ENCODE assay signal across 10 mouse cellular contexts in the genomic region with DNA sequence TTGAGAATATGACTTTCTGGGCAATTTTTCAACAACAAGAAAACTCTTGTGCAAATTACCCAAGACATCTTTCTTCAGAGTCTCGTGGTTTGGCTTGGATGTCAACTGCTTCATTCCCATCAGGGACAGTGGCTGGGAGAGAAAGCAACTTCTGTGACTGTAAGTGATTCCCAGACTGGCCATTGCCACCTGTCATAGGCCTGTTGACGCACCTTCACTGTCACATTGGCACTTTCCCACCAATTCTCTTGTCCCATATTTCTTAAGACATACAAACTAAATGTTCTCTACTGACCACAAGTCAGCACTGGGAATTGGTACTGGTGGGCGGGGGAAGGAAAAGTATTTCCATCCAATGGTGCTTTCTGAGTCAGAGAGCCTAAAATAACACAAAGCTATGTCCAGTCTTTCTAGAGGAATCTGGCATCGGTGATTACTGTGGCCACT.
DNase-seq lines count a peak whose midpoint lies in the region; ATAC-seq and TF ChIP-seq lines count a peak whose summit lies in the region.
"Had no signal": no experiment of that assay in that cellular context is flagged by ENCODE, and none has a peak within 500 bp of the region (broad histone marks: within the 10 kb centered on the region; RNA-seq: fewer than 3 reads in every experiment).

No protein-coding gene starts in this region.

- H3K4me1 ChIP-seq in heart, embryonic 12.5 days (replicated peaks) = peaks cover 8% of the 10 kb centered on the region
- H3K4me1 ChIP-seq: liver, embryonic 13.5 days had no signal

- no peak overlapping the region for H3ac ChIP-seq in myocyte (ENCODE audit: control insufficient read depth, insufficient read length)

- WGBS in heart, embryonic 12.5 days = 68% methylated on average over 4 of the region's 4 CpGs

- no peak overlapping the region for H3K9ac ChIP-seq in heart, embryonic 12.5 days
- H3K9ac ChIP-seq: liver, embryonic 13.5 days had no signal

- ATAC-seq in heart, embryonic 12.5 days (ENCODE audit: insufficient number of reproducible peaks, low FRiP score) = no peak
- ATAC-seq in megakaryocyte progenitor cell, adult 5-6 weeks (replicated peaks; ENCODE audit: poor library complexity) = no peak
- ATAC-seq: activated CD4-positive, CD25-positive, alpha-beta regulatory T cell, adult 4 months had no signal

- H3K27ac ChIP-seq in heart, embryonic 12.5 days (ENCODE audit: poor library complexity, severe bottlenecking) = peak overlapping the region; percentile 31; the same call in 1 of the 2 replicates
- H3K27ac ChIP-seq: liver, embryonic 13.5 days had no signal

- no peaks in the 10 kb centered on the region for H3K36me3 ChIP-seq in heart, embryonic 12.5 days
- no peaks in the 10 kb centered on the region for H3K36me3 ChIP-seq in myocyte (ENCODE audit: control insufficient read depth, insufficient read depth)
- H3K36me3 ChIP-seq: liver, embryonic 13.5 days had no signal

- DNase-seq in lung, postnatal 10 days = peak; percentile 19
- DNase-seq in lung, postnatal 4 days = no peak
- DNase-seq in gastrocnemius, adult 18-20 months (ENCODE audit: low spot score) = peak; percentile 61
- no peak for DNase-seq in retina, postnatal 1 day
- DNase-seq: liver, embryonic 13.5 days; thymus, adult 2 months had no signal

- no peak for TF ChIP-seq POLR2A in myocyte (IDR thresholded peaks at IDR 0.05; ENCODE audit: insufficient read length, low read depth)

- no peaks in the 10 kb centered on the region for H3K27me3 ChIP-seq in heart, embryonic 12.5 days (replicated peaks)
- no peaks in the 10 kb centered on the region for H3K27me3 ChIP-seq in myocyte (ENCODE audit: control insufficient read depth, insufficient read depth, insufficient read length)
- H3K27me3 ChIP-seq: liver, embryonic 13.5 days had no signal

- H3K4me2 ChIP-seq in heart, embryonic 12.5 days = no peak overlapping the region
- H3K4me2 ChIP-seq in myocyte (ENCODE audit: low read depth) = peak overlapping the region; percentile 69
- H3K4me2 ChIP-seq: liver, embryonic 13.5 days had no signal

- H3K79me2 ChIP-seq in myocyte (ENCODE audit: control insufficient read depth, insufficient read depth) = no peaks in the 10 kb centered on the region

- H3K4me3 ChIP-seq in heart, embryonic 12.5 days = no peak overlapping the region
- no peak overlapping the region for H3K4me3 ChIP-seq in myocyte
- H3K4me3 ChIP-seq: liver, embryonic 13.5 days had no signal

- no peaks in the 10 kb centered on the region for H3K9me3 ChIP-seq in heart, embryonic 12.5 days (replicated peaks)
- H3K9me3 ChIP-seq: liver, embryonic 13.5 days had no signal

TF ChIP-seq in myocyte, 11 proteins besides CTCF, POLR2A, EP300 and RAD21:
- TF ChIP-seq E2F4 (IDR thresholded peaks at IDR 0.05; ENCODE audit: insufficient read depth) = no peak
- TF ChIP-seq MAX (IDR thresholded peaks at IDR 0.05; ENCODE audit: low read depth) = no peak
- no peak for TF ChIP-seq POLR2AphosphoS2 (IDR thresholded peaks at IDR 0.05; ENCODE audit: insufficient read length, low read depth)
- TF ChIP-seq REST (IDR thresholded peaks at IDR 0.05; ENCODE audit: insufficient read depth, insufficient read length) = no peak
- peak in 2 of 3 experiments; percentile 45 to 83 for TF ChIP-seq MYOD1 (IDR thresholded peaks at IDR 0.05; ENCODE audit: control insufficient read depth in 1 of 3, insufficient read length in 2 of 3, low read depth in 2 of 3)
- TF ChIP-seq MYOG (IDR thresholded peaks at IDR 0.05; ENCODE audit: control insufficient read depth in 1 of 3, insufficient read depth in 1 of 3, insufficient read length in 2 of 3, low read depth in 2 of 3) = peak in 1 of 3 experiments; percentile 20
- TF ChIP-seq TCF12 (IDR thresholded peaks at IDR 0.05; ENCODE audit: insufficient read depth, poor library complexity, severe bottlenecking) = no peak
- no peak for TF ChIP-seq TCF3 (IDR thresholded peaks at IDR 0.05; ENCODE audit: insufficient read length, low read depth)
- TF ChIP-seq USF1 (IDR thresholded peaks at IDR 0.05; ENCODE audit: low read depth) = no peak
- TF ChIP-seq CEBPB (IDR thresholded peaks at IDR 0.05; ENCODE audit: insufficient read depth, poor library complexity, severe bottlenecking) = peak; percentile 56
TF ChIP-seq in myocyte: peak in this region for 3.

Comparison
In these comparisons a context has a peak if more than half of its experiments do, and no peak if none do; other contexts are left out.
1. DNase-seq: peak in lung, postnatal 10 days (single experiment) and gastrocnemius, adult 18-20 months (single experiment); none in lung, postnatal 4 days (0 of 2) and retina, postnatal 1 day (single experiment).